Mouse (Mus musculus): ENCODE data around the gene Hist1h4f. TPM values are rescaled to one million over a fixed set of nuclear protein-coding genes. Genes with fewer than 3 reads are reported as not detected.

Hist1h4f gene
- total RNA-seq, 2 experiments from 2014 or later: 150 to 165 TPM

DNA sequence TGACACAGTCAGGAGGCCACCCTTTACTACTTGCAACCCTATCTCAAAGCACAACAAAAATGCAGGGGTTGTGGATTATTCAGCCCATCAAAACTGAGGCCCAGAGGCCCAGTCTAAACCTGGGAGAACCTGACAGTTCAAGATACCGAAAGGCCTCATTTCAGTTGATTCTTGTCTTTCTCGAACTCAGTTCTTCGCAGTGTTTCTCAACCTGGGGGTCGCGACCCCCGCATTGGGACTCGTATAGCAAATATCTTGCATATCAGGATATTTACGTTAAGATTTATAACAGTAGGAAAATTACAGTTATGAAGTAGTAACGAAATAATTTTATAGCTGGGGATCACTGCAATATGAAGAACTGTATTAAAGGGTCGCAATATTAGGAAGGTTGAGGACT, 25.5 kb downstream of the Hist1h4f start:
- intact Hi-C loops (cut with DNase I): loop anchor here (2.0 kb wide), 1 partner anchor 93 kb away; no protein-coding TSS in a partner anchor
- DNase-seq (ENCODE audit: low spot score in 2 of 2): no peak

DNA sequence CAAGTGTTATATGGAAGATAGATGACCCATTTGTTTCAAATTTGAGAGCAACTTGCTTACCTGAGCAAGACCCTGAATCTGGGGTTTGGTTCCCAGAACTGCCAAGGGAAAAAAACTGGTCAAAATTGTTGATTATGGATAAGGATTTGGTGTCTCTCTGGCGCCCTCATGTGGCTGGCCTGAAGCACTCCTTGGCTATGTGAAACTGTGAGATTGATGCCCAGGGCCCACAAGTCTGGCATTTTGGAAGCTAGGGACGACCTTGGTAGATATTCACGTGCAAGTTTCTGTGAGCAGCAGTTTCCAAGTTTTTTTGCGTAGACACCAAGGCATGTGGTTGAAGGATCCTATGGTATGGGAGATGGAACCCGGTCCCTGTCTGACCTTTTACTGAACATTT, 26.8 kb downstream of the Hist1h4f start:
- peak; percentile 66 to 72 for DNase-seq (ENCODE audit: low spot score in 2 of 2)
- intact Hi-C loops (cut with DNase I): loop anchor here (2.0 kb wide), 1 partner anchor 92 kb away; no protein-coding TSS in a partner anchor

DNA sequence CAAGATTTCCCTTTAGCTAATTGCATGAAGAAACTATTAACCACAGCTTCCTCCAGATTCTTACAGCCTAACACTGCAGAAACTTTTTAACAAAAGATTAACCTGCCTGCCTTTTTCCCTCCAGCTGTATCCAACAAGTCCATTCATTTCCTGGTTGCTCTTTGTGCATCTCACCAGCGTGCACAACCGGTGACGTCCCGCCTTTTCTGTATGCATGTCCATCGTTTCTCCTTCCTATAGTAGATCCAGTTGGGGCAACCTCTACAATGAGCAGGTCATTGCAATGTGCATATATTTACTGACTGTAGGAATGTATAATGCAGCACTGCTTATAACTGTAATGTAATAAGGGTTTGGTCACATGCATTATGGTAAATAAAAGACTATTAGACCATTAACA, 27.5 kb downstream of the Hist1h4f start:
- DNase-seq (ENCODE audit: low spot score in 2 of 2): no peak
- intact Hi-C loops (cut with DNase I): loop anchor here (2.0 kb wide), 1 partner anchor 91 kb away; no protein-coding TSS in a partner anchor

DNA sequence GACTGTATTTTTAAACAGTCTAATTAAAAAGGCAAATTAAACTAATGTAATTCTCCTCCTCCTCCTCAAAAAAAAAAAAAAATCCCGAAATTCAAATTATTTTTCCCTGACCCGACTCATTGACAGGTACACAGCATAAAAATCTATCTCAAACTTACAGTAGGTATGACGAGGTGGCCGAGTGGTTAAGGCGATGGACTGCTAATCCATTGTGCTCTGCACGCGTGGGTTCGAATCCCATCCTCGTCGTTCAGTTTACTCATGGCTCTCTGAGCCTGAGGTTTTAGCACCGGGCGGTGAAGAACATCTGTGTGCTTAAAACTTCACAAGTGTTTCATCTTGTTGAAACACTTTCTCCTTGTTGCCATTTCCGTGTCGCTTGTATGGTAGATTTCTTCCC, 29.7 kb downstream of the Hist1h4f start:
- intact Hi-C loops (cut with DNase I): no loop called here
- peak; percentile 66 to 86 for DNase-seq (ENCODE audit: low spot score in 2 of 2)

DNA sequence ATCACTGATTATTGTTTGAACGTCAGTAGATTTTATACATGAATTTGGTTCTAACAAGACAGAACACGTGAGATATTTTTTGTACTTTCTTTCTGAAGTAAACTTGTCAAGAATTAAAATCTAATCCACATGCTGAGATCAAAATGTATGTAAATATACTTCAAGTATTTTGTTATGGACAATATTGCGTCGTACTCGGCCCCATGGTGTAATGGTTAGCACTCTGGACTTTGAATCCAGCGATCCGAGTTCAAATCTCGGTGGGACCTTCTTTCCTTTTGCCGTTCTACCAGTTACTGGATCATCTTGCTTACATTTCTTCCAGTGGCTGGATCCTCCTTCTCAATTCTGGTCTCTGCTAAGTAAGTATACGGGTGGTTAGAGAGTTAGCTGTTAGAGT, 32.0 kb downstream of the Hist1h4f start:
- peak; percentile 84 to 89 for DNase-seq (ENCODE audit: low spot score in 2 of 2)
- intact Hi-C loops (cut with DNase I): loop anchor here (1.0 to 10.0 kb wide), 5 partner anchors 69 to 1575 kb away; partner anchors contain the start of gene Zfp184

DNA sequence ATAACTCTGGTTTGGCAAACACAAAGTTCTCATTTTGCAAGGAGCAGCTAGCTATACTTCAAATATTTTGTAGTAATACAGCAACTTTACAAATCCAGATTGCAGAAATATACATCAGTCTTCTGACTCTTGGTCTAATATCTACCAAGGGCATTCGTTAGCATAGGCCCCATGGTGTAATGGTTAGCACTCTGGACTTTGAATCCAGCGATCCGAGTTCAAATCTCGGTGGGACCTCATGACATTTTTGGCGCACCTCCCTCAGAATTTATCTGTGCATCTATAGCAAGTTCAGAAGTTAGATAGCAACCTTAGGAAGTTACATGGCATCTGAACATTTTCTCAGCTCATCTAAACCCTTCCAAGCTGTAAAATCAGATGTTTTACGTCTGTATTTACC, 32.6 kb downstream of the Hist1h4f start:
- intact Hi-C loops (cut with DNase I): loop anchor here (1.0 to 10.0 kb wide), 5 partner anchors 69 to 1574 kb away; partner anchors contain the start of gene Zfp184
- DNase-seq (ENCODE audit: low spot score in 2 of 2): peak; percentile 82 to 90

DNA sequence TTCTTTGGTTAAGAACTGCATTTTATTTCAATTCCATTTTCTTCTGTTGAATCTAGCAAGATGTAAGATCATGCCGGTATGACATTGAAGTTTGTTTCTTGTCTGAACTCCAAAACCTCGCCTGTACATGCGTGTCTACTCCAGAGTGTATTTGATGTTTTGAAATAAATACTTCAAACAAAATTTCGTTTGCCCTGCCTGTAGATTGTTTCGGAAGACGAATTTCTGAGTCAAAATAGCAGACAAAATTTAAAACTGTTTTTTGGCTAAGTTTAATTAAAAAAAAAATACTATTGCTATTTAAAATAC, 33.2 kb downstream of the Hist1h4f start:
- intact Hi-C loops (cut with DNase I): loop anchor here (2.0 to 10.0 kb wide), 4 partner anchors 87 to 1573 kb away; partner anchors contain the start of gene Zfp184
- DNase-seq (ENCODE audit: low spot score in 2 of 2): no peak

DNA sequence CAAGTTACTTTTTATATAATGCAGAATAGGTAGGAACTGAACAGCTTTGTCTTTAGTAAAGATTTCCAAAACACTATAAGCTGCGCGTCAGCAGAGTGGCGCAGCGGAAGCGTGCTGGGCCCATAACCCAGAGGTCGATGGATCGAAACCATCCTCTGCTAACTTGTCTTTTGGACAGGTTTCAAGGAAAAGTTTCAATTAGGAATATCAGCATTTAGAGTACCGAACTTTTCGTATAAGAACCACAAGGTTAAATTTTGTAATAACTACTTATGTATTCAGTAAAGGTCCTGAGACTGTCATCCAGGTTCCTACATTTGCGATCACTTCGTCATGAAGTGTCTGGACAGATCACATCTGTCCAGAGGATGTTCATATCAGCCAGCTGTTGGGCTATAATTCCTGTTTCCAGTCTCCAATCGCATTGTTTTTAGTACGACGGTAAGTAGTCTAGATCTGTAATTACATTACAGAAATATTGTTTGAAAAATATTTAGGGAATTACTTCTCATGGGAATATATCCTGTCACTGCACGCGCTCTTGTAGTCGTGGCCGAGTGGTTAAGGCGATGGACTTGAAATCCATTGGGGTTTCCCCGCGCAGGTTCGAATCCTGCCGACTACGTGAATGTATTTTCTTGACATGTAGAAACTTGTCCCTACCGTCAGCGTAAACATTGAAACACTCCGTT, 33.7 kb downstream of the Hist1h4f start:
- intact Hi-C loops (cut with DNase I): loop anchor here (2.0 to 10.0 kb wide), 5 partner anchors 81 to 1573 kb away; partner anchors contain the start of gene Zfp184
- peak; percentile 91 to 96 for DNase-seq (ENCODE audit: low spot score in 2 of 2)

DNA sequence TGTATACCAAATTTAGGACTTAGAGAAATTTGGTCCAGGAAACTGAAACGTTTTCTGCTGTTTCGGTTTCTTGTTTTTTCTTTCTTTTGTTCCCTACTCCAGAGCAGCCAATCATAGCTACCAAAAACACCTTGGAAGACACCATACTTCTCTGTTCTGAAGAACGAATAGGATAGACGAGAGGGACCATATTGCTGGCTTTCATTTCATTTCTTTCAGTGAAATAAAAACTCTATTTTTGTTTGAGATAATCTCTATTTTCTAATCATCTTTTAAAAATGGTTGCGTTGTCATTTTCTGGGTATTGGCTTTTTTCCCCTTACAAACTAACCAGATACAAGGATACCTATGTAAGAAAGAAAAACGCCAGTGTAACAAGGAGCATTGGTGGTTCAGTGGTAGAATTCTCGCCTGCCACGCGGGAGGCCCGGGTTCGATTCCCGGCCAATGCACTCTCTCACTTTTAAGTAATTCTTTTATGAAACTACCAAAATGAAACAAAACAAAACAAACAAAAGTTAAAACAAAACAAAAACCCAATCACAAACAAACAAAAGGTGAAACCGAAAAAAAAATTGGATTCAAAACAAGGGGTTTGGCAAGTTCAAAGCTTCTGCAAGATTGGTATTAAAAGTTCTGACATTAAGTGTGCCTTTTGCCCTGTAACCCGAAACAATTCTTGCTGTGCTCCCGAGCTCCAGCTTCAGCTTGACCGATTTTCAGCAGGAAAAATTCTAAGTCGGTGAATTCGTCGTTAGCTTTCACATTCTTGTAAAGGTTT, 34.4 kb downstream of the Hist1h4f start:
- intact Hi-C loops (cut with DNase I): loop anchor here (2.0 to 10.0 kb wide), 4 partner anchors 80 to 1572 kb away; partner anchors contain the start of gene Zfp184
- peak; percentile 61 to 84 for DNase-seq (ENCODE audit: low spot score in 2 of 2)

DNA sequence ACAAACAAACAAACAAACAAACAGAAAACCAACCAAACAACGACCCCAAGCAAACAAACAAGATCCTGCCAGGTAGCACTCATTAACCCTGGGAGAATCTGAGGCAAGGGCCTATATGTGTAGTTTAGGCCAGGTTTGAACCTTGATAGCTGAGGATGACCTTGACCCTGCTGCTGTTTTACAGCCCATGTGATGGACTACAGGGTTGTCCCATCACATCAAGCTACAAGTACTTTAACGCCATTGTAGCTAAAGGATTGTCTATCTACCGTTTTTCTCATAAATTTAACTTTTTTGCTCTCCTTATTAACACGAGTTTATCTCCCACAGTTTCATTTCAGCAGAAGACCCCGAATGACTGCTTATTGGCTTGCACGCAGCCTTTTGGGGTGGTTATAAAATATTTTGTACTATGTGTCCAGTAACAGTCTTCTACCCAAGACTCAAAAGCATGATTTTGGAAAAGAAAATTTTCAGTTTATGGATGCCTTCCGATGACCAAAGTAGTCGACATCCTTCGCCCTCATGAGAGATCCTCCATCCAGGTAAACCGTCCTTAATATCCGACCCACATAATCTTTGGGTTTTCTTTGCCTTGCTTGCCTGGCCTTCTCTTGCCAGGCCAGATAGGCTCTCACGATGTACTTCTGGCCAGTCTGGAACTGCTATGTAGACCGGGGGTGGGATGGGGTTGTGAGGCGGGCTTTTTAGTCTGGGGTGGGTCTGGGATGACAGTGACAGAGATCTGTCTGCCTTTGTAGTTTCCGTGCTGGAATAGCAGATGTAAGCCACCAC, 35.4 kb downstream of the Hist1h4f start:
- DNase-seq (ENCODE audit: low spot score in 2 of 2): no peak
- intact Hi-C loops (cut with DNase I): loop anchor here (2.0 to 10.0 kb wide), 4 partner anchors 79 to 1571 kb away; partner anchors contain the start of gene Zfp184

DNA sequence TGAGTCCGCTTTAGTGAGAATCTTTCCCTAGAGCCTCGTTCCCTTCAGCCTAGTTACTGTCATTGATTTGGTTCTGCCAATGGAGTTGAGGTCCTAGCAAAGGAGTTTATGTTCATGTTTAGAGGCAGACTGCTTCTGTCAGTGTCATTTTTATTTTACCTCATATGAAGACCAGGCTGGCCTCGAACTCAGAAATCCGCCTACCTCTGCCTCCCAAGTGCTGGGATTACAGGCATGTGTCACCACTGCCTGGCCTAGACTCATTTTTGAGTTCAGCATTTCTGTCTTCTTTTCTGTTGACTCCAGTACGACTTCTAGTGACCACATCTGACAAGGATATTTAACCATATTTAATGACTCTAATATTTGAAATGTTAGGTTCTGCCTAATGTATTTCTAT, 36.2 kb downstream of the Hist1h4f start:
- no peak for DNase-seq (ENCODE audit: low spot score in 2 of 2)
- intact Hi-C loops (cut with DNase I): loop anchor here (5.0 to 10.0 kb wide), 3 partner anchors 208 to 1570 kb away; partner anchors contain the start of gene Zfp184

DNA sequence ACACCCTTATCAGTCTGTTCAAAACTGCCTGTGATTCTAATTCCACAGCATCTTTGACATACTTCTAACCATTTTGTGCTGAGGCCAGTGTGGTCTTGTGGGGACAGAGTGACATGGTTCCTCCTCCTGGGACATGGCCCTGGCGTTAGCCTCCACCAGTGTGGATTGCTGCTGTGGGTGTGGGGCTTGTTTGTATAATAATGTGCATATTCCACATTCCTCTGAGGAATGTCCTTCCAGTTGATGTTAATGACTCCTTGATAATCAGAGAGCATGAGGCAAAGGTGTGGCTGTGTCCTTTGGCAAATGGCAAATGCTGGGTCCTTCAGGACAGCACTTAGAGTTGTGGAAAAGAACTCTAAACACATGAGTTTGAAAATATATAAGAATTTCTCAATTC, 37.9 kb downstream of the Hist1h4f start:
- intact Hi-C loops (cut with DNase I): loop anchor here (10.0 kb wide), 1 partner anchor 1569 kb away; the partner anchor contains the start of gene Zfp184
- DNase-seq (ENCODE audit: low spot score in 2 of 2): no peak

DNA sequence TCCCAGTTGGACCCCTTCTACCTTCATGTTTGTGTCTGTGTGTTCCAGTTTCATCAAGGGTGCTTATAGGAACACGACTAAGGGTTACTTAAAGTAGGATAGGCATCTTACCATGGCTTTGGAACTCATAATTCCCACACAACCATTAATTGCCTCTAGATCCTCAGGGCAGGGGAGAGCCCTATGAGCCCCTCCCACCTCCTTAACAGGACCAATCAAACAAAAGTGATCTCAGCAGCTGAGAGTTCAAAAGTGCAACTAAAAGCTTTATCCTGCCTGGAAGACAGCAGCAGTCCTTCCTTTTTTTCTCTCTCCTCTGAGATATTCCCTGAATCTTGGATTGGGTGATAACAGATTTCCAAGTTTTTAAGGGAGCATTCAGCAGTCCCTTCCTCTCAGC, 41.3 kb downstream of the Hist1h4f start:
- intact Hi-C loops (cut with DNase I): loop anchor here (10.0 kb wide), 1 partner anchor 1565 kb away; the partner anchor contains the start of gene Zfp184
- no peak for DNase-seq (ENCODE audit: low spot score in 2 of 2)

DNA sequence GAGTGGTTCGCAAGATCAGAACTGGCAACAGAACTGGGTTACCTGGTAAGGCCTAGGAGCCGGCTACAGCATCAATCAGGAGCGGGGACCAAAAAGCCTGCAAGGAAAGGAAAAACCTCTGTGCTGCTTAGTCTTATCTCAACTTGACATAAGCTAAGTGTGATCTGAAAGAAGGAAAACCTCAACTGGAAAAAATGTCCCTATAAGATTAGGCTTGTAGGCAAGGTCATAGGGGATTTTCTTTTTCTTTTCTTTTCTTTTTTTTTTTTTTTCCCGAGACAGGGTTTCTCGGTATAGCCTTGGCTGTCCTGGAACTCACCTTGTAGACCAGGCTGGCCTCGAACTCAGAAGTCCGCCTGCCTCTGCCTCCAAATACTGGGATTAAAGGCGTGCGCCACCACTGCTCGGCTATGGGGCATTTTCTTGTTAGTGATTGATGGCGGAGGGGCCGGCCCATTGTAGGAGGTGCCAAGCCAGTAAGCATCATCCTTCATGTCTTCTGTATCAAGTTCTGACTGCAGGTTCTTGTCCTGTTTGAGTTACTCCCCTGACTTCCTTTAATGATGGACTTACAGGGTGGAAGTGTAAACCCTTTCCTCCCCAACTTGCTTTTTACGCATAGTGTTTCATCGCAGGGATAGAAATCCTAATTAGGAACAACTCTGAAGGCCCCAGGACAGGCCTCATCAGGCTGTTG, 44.5 kb downstream of the Hist1h4f start:
- DNase-seq (ENCODE audit: low spot score in 2 of 2): no peak
- intact Hi-C loops (cut with DNase I): no loop called here

DNA sequence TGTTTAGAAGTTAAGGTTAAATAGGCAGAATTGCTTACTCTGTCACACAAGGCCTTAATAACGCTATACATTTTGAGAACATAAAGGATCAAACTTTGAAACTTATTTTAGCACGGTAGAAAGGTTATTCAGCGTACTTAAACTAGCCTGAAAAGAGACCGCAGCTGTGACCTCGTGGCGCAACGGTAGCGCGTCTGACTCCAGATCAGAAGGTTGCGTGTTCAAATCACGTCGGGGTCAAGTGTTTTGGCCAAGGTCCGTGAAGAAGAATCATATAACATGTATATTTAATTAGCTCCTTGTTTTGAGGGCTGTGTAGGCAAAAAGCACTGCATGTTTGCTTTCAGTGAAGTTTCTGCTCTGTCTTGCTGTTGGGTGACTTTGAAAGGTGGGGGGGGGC, 45.1 kb downstream of the Hist1h4f start:
- intact Hi-C loops (cut with DNase I): no loop called here
- peak in 1 of 2 experiments; percentile 35 for DNase-seq (ENCODE audit: low spot score in 2 of 2)

DNA sequence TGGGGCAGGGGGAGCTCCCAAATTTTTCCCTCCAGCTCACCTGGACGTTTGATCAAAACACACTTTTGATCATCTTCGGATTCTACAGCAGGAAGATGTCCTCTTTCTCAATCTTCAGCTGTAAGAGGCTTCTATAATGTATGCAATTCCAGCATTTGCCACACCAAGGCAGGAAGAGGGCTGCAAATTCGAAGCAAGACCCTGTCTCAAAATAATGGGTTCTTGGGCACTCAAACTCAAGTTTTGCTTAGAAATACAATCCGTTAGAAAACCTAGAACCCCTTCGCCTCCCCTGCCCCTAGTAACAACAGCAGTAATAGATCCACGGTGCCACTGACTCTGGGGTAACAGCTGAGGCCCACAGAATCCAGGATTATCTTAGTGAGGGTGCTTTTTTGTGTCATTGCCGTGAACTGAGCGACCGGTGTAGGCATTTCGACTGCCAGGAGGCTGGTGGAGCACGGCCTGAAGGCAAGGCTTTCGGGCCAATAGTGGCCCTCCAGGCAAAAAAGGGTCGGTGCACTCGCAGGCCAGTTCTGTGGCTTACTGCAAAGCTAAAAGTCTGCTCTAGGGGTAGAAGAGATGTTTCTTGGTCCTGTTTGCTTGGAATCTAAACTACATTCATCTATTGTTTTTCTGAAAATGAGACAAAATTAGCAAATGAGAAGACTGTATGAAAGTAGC, 45.6 kb downstream of the Hist1h4f start:
- intact Hi-C loops (cut with DNase I): no loop called here
- DNase-seq (ENCODE audit: low spot score in 2 of 2): no peak

DNA sequence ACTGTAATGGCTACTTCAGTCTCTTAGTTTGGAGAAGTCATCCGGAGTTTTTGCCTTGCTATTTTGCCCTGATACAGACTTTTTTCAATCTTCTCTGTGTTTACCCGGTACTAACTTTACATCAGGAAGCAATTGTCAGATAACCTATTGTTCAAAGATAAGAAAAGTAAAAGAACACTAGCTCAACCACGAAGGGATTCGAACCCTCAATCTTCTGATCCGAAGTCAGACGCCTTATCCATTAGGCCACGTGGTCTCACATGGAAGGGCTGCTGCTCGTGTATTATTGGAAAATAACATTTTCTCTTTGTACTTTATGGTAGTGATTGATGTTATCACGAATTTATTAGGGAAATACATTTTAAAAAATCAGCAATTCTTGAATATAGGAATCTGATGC, 47.7 kb downstream of the Hist1h4f start:
- peak; percentile 57 to 81 for DNase-seq (ENCODE audit: low spot score in 2 of 2)
- intact Hi-C loops (cut with DNase I): no loop called here

DNA sequence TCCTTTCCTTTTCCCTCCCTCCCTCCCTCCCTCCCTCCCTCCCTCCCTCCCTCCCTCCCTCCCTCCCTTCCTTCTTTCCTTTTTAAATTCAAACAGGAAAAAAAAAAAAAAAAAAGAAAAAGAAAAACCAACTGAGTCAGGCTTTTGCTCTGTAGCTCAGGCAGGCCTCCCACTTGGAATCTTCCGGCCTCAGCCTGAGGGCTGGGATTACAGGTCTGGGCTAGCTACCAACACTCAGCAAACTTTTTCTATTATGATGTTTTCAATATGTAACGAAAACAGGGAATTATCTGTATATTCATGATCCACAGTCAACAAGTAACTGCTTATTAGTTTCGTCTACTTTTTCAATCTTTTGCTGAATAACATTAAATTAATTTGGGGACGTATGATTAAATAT, 48.5 kb downstream of the Hist1h4f start:
- DNase-seq (ENCODE audit: low spot score in 2 of 2): no peak
- intact Hi-C loops (cut with DNase I): no loop called here

Measured in left cerebral cortex, postnatal 14 days (tissue).